Mouse (Mus musculus): ENCODE results near the gene Ecpas. TPM values are rescaled to one million over a fixed set of nuclear protein-coding genes. Genes with fewer than 3 reads are reported as not detected.

Gene Ecpas
- polyA plus RNA-seq, 1 experiment, result 25.8 TPM

DNA sequence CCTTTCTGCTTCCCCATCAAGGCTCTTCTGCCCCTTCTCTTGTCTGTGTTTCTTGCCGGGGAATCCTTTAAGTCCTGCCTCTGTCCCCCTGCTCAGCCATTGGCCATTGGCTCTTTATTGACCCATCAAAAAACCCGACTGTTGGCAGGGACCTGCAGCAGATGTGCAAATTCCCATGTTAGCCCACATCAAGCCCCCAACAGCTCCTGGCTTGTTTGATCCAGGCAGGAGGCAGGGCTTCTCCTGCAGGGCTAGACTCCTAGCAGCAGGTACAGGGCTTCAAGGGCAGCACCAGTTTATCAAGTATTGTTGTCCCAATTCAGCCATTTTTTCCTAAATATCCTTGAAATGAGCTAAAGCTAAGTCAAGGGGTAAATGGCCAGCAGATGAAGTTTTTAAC, 13.6 kb upstream of the Ecpas start:
- H3K27ac ChIP-seq (ENCODE audit: insufficient read depth, low read depth, low read length), result no peak overlapping the region
- H3K36me3 ChIP-seq (ENCODE audit: control insufficient read depth, insufficient read depth, low read length), result no peaks in the 10 kb centered on the region
- H3K4me1 ChIP-seq (ENCODE audit: control insufficient read depth, insufficient read depth, insufficient read length, low read length), result no peaks in the 10 kb centered on the region
- H3K4me3 ChIP-seq (ENCODE audit: low read depth, low read length), result no peak overlapping the region
- peaks cover 8% of the 10 kb centered on the region; the same call in 1 of the 2 replicates for H3K27me3 ChIP-seq (ENCODE audit: control insufficient read depth, insufficient read depth, low read length)
- no peak for TF ChIP-seq POLR2A (IDR thresholded peaks at IDR 0.05; ENCODE audit: low read depth, low read length)
- TF ChIP-seq CTCF (IDR thresholded peaks at IDR 0.05; ENCODE audit: extremely low read depth, insufficient read length, insufficient replicate concordance, low read depth, low read length), result no peak
- WGBS, result 15% methylated on average over 2 of the region's 2 CpGs

DNA sequence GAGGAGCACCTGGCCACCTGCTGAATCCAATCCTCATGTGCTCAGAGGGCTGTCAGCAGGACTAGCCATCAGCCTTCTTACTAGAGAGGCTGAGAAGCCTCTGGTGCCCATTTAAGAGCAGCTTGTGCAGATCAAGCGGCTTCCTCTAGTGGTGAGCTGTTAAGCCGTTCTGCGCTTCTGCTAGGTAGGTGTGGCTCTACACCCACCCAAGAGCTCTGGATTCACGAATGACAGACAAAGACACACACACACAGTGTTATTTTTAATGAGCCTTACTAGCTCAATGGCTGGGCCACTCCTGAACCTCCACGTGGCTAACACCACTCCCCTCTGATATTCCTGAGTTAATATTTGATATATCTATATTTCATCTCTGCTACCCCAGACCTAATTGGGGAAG, 13.1 kb upstream of the Ecpas start:
- H3K4me1 ChIP-seq (ENCODE audit: control insufficient read depth, insufficient read depth, insufficient read length, low read length), result no peaks in the 10 kb centered on the region
- H3K27ac ChIP-seq (ENCODE audit: insufficient read depth, low read depth, low read length), result no peak overlapping the region
- no peaks in the 10 kb centered on the region for H3K36me3 ChIP-seq (ENCODE audit: control insufficient read depth, insufficient read depth, low read length)
- H3K27me3 ChIP-seq (ENCODE audit: control insufficient read depth, insufficient read depth, low read length), result peaks cover 8% of the 10 kb centered on the region; the same call in 1 of the 2 replicates
- H3K4me3 ChIP-seq (ENCODE audit: low read depth, low read length), result no peak overlapping the region
- no peak for TF ChIP-seq CTCF (IDR thresholded peaks at IDR 0.05; ENCODE audit: extremely low read depth, insufficient read length, insufficient replicate concordance, low read depth, low read length)
- TF ChIP-seq POLR2A (IDR thresholded peaks at IDR 0.05; ENCODE audit: low read depth, low read length), result no peak
- WGBS, result 29% methylated on average over 5 of the region's 5 CpGs

DNA sequence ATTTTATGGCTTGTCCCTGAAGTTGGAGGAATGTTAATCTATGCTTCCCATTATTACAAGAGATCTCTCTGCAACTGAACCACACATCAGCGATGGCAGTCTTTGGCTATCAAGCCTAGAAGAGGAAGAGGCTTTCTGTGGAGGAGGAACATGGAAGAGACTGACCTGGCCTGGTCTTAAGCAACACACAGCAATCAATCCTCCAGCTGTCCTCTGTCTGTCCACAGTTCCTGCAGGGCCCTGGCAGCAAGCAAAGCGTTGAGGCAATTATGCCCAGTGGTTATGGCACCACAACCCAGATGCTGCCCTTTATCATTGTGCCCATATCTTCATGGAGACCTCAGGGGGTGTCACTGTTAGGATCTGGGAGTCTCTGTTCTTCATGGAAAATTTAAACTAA, 11.4 kb upstream of the Ecpas start:
- no peak for TF ChIP-seq CTCF (IDR thresholded peaks at IDR 0.05; ENCODE audit: extremely low read depth, insufficient read length, insufficient replicate concordance, low read depth, low read length)
- TF ChIP-seq POLR2A (IDR thresholded peaks at IDR 0.05; ENCODE audit: low read depth, low read length), result no peak
- Histone ChIP-seq H3K4me3 (ENCODE audit: low read depth, low read length) (no peak overlapping the region), H3K4me1 (ENCODE audit: control insufficient read depth, insufficient read depth, insufficient read length, low read length) (no peaks in the 10 kb centered on the region), H3K36me3 (ENCODE audit: control insufficient read depth, insufficient read depth, low read length) (no peaks in the 10 kb centered on the region), H3K27ac (ENCODE audit: insufficient read depth, low read depth, low read length) (no peak overlapping the region), H3K27me3 (ENCODE audit: control insufficient read depth, insufficient read depth, low read length) (peaks cover 8% of the 10 kb centered on the region; the same call in 1 of the 2 replicates)
- 75% methylated on average over 2 of the region's 2 CpGs for WGBS

DNA sequence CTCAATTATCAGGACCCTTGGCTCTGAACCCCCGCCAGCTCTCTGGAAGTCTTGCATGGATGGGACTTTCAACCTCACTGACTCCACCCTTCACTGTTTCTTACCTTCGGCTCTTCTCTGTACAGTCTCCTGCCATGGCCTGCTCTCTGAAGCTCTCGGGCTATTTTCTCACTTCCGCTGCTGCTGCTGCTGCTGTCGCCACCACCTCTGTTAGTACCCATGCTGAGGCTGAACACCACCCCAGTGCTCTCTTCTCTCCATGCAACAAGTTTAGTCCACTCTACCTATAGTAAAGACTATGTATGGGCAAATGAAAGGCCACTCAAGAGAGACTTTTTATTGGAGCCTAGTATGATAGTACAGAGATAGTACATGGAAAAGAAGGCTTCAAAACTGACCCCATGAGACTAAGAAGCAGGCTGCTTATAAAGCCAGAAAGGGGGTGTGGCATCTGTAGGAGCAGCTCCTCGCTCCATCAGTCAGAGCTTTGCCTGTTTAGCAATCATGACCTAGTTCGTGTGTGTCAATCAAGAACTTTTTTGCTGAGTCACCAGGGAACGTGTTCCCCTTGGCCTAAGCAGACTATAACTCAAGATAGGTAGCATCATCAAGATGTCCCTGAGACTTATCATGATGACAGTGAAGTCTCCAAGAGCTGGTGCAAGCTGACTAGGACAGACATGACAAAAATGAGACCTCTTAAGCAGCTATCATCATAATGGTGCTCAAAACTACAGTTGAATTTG, 2.7 kb upstream of the Ecpas start:
- no peak overlapping the region for H3K4me3 ChIP-seq (ENCODE audit: low read depth, low read length)
- no peaks in the 10 kb centered on the region for H3K36me3 ChIP-seq (ENCODE audit: control insufficient read depth, insufficient read depth, low read length)
- no peaks in the 10 kb centered on the region for H3K27me3 ChIP-seq (ENCODE audit: control insufficient read depth, insufficient read depth, low read length)
- no peak overlapping the region for H3K27ac ChIP-seq (ENCODE audit: insufficient read depth, low read depth, low read length)
- 48% methylated on average over 8 of the region's 8 CpGs for WGBS
- TF ChIP-seq CTCF (IDR thresholded peaks at IDR 0.05; ENCODE audit: extremely low read depth, insufficient read length, insufficient replicate concordance, low read depth, low read length), result no peak
- TF ChIP-seq POLR2A (IDR thresholded peaks at IDR 0.05; ENCODE audit: low read depth, low read length), result no peak
- peaks cover 8% of the 10 kb centered on the region; the same call in 1 of the 2 replicates for H3K4me1 ChIP-seq (ENCODE audit: control insufficient read depth, insufficient read depth, insufficient read length, low read length)

DNA sequence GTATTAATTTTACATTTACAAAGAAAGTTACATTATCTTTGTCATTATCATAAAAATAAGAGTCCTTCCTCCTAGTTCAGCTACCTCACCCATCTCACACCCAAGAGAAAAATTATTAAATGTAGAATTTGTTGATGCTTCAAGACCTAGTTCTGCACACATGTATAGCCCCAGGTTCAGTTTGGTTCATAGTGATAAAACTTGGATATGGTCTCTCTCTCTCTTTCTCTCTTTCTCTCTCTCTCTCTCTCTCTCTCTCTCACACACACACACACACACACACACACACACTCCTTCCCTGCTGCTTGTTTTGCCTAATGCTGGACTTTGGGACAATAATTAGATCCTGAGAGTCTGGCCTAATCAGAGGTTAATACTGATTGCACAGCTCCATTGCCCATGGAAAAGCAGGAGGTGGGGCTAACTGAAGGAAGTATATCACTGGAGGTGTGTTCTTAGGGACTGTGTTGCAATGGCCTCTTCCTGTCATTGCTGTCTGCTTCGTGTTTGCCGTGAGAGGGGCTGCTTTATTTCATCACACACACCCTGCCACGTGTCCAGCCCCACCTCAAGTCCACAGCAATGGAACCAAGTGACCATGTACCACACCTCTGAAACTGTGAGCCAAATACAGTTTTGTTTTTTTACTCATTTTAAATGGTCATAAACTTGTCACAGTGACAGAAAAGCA, 932 bp upstream of the Ecpas start:
- Histone ChIP-seq H3K4me3 (ENCODE audit: low read depth, low read length) (peak overlapping the region; percentile 26), H3K27me3 (ENCODE audit: control insufficient read depth, insufficient read depth, low read length) (no peaks in the 10 kb centered on the region), H3K27ac (ENCODE audit: insufficient read depth, low read depth, low read length) (peak overlapping the region; percentile 86), H3K4me1 (ENCODE audit: control insufficient read depth, insufficient read depth, insufficient read length, low read length) (peaks cover 8% of the 10 kb centered on the region; the same call in 1 of the 2 replicates), H3K36me3 (ENCODE audit: control insufficient read depth, insufficient read depth, low read length) (no peaks in the 10 kb centered on the region)
- TF ChIP-seq CTCF (IDR thresholded peaks at IDR 0.05; ENCODE audit: extremely low read depth, insufficient read length, insufficient replicate concordance, low read depth, low read length) (no peak), POLR2A (IDR thresholded peaks at IDR 0.05; ENCODE audit: low read depth, low read length) (no peak)
- 7% methylated on average over 3 of the region's 3 CpGs for WGBS

DNA sequence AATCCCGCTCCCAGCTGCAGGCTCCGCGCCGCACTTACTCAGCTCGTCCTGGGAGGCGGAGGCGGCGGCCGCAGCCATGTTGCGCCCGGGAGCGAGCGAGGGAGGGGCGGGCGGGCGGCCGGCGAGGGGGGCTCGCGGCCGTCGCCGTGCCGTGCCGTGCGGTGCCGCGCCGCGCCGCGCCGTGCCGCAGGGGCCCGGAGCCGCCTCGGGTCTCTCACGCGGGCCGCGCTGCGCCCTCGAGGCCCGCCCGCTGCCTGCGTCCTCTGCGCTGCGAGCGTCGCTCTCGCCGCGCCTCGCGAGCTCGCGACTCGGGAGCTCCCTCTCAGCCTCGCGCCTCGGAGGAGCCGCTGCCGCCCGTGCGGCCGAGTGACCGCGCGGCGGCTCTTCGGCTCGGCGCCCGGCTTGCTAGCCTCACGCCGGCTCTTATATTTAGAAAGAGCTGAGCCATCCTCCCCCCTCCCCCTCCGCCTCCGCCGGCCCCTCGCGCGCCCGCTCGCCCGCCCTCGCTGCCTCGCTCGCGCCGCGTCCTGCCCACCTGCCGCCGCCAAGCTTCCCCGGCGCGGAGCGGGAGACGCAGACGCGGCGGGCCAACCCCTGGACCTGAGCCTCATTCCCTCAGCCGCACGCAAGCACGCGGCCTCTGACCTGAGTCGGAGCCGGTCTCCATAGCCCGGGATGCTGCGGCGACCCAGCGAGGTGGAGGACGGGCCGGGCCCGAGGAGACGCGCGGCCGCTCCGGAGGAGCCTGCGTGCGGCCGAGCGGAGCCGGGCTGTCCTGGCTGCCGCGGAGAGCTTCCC, 519 bp downstream of the Ecpas start:
- peak overlapping the region; percentile 70 for H3K4me3 ChIP-seq (ENCODE audit: low read depth, low read length)
- WGBS, result 2% methylated on average over 124 of the region's 126 CpGs
- no peaks in the 10 kb centered on the region for H3K36me3 ChIP-seq (ENCODE audit: control insufficient read depth, insufficient read depth, low read length)
- no peaks in the 10 kb centered on the region for H3K27me3 ChIP-seq (ENCODE audit: control insufficient read depth, insufficient read depth, low read length)
- peak overlapping the region; percentile 91 for H3K27ac ChIP-seq (ENCODE audit: insufficient read depth, low read depth, low read length)
- TF ChIP-seq CTCF (IDR thresholded peaks at IDR 0.05; ENCODE audit: extremely low read depth, insufficient read length, insufficient replicate concordance, low read depth, low read length), result no peak
- peak; percentile 40 for TF ChIP-seq POLR2A (IDR thresholded peaks at IDR 0.05; ENCODE audit: low read depth, low read length)
- peaks cover 12% of the 10 kb centered on the region for H3K4me1 ChIP-seq (ENCODE audit: control insufficient read depth, insufficient read depth, insufficient read length, low read length)

All from small intestine, adult 2 months (tissue).